Mouse (Mus musculus): ENCODE results near the gene Pde2a. TPM values are rescaled to one million over a fixed set of nuclear protein-coding genes. Genes with fewer than 3 reads are reported as not detected.

Pde2a gene
- polyA plus RNA-seq, 1 experiment from 2014 or later = 8.9 TPM

DNA sequence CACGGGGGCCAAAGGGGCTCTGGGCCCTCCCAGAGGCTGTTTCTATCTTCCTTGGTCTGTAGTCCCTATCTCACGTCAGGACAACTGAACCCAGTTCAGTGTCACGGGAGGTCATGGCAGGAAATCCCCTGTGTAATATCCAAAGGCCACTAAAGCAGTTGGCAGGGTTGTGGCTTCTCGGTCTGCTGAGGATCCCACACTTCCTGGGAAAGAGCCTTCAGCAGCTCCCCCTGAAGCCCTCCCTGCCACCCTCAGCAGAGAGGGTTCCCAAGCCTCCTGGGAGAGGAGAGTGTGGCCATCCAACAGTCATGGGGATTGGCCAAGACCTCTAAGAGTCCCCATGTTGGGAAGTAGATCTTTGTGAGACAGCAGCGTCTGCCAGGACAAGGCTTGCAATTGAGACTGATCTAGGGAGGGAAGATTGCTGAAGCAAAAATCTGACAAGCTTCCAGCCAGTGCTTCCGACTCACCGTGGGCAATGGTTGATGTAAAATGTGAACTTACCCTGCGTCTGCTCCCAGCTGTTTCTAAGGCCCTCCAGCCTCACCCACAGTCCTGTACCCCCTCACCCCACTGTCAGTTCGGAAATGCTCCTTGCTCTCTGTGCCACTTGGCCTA is 62.1 kb downstream of the Pde2a start:
- H3K9ac ChIP-seq (replicated peaks; ENCODE audit: low read depth, low read length) = no peak overlapping the region
- H3K9me3 ChIP-seq (ENCODE audit: control insufficient read depth, low read depth, low read length) = no peaks in the 10 kb centered on the region
- no peaks in the 10 kb centered on the region for H3K36me3 ChIP-seq (ENCODE audit: control insufficient read depth, insufficient read depth, low read length)
- no peak overlapping the region for H3K27ac ChIP-seq (ENCODE audit: low read length)
- no peak overlapping the region for H3K4me3 ChIP-seq (ENCODE audit: low read depth, low read length)
- H3K27me3 ChIP-seq (ENCODE audit: control insufficient read depth, insufficient read depth, low read length) = no peaks in the 10 kb centered on the region
- H3K4me1 ChIP-seq (ENCODE audit: control insufficient read depth, insufficient read depth, low read length) = no peaks in the 10 kb centered on the region
- WGBS = 72% methylated on average over 9 of the region's 9 CpGs
- H3K4me2 ChIP-seq (replicated peaks; ENCODE audit: low read depth, low read length) = no peak overlapping the region
- ATAC-seq (ENCODE audit: insufficient number of reproducible peaks, insufficient read depth, low FRiP score, low read depth) = no peak

- H3K36me3 ChIP-seq (ENCODE audit: control insufficient read depth, insufficient read depth, low read length) = no peaks in the 10 kb centered on the region
- no peaks in the 10 kb centered on the region for H3K27me3 ChIP-seq (ENCODE audit: control insufficient read depth, insufficient read depth, low read length)
- no peak overlapping the region for H3K4me2 ChIP-seq (replicated peaks; ENCODE audit: low read depth, low read length)
- no peak for ATAC-seq (ENCODE audit: insufficient number of reproducible peaks, insufficient read depth, low FRiP score, low read depth)
- H3K4me3 ChIP-seq (ENCODE audit: low read depth, low read length) = no peak overlapping the region
- H3K9me3 ChIP-seq (ENCODE audit: control insufficient read depth, low read depth, low read length) = no peaks in the 10 kb centered on the region
- H3K4me1 ChIP-seq (ENCODE audit: control insufficient read depth, insufficient read depth, low read length) = no peaks in the 10 kb centered on the region
- H3K9ac ChIP-seq (replicated peaks; ENCODE audit: low read depth, low read length) = no peak overlapping the region
- 67% methylated on average over 5 of the region's 5 CpGs for WGBS
- H3K27ac ChIP-seq (ENCODE audit: low read length) = no peak overlapping the region
These were observed 65.6 kb downstream of the Pde2a start for GRCm38 (mm10) chr7:101487102-101487501.

DNA sequence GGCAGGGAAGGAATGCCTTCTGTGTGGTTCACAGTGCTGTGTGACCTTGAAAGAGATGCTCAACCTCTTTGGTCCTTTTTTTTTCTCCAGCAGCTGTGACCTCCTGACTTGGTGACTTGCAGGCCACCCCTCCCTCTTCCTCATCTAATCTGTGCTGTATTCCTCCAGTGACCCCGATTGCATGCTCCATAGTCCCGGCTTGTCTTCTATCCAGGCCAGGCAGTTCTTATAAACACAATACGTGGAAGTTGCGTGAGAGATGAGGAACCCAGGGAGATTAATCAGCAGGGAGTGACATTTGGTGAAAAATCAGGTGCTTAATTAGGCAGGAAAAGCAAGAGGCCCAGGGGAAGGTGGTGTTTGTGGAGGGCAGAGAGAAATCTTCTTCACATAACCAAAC is 69.5 kb downstream of the Pde2a start:
- ATAC-seq (ENCODE audit: insufficient number of reproducible peaks, insufficient read depth, low FRiP score, low read depth) = no peak
- Histone ChIP-seq H3K9me3 (ENCODE audit: control insufficient read depth, low read depth, low read length) (no peaks in the 10 kb centered on the region), H3K9ac (replicated peaks; ENCODE audit: low read depth, low read length) (no peak overlapping the region), H3K4me3 (ENCODE audit: low read depth, low read length) (no peak overlapping the region), H3K27ac (ENCODE audit: low read length) (no peak overlapping the region), H3K4me2 (replicated peaks; ENCODE audit: low read depth, low read length) (no peak overlapping the region), H3K27me3 (ENCODE audit: control insufficient read depth, insufficient read depth, low read length) (no peaks in the 10 kb centered on the region), H3K4me1 (ENCODE audit: control insufficient read depth, insufficient read depth, low read length) (no peaks in the 10 kb centered on the region), H3K36me3 (ENCODE audit: control insufficient read depth, insufficient read depth, low read length) (no peaks in the 10 kb centered on the region)
- 25% methylated on average over 4 of the region's 4 CpGs for WGBS

GRCm38 (mm10) chr7:101498385-101498784 is 76.9 kb downstream of the Pde2a start:
- no peaks in the 10 kb centered on the region for H3K36me3 ChIP-seq (ENCODE audit: control insufficient read depth, insufficient read depth, low read length)
- WGBS = 87% methylated on average over 3 of the region's 3 CpGs
- H3K9me3 ChIP-seq (ENCODE audit: control insufficient read depth, low read depth, low read length) = no peaks in the 10 kb centered on the region
- H3K27me3 ChIP-seq (ENCODE audit: control insufficient read depth, insufficient read depth, low read length) = no peaks in the 10 kb centered on the region
- no peak overlapping the region for H3K9ac ChIP-seq (replicated peaks; ENCODE audit: low read depth, low read length)
- no peak overlapping the region for H3K4me2 ChIP-seq (replicated peaks; ENCODE audit: low read depth, low read length)
- H3K4me1 ChIP-seq (ENCODE audit: control insufficient read depth, insufficient read depth, low read length) = no peaks in the 10 kb centered on the region
- no peak overlapping the region for H3K27ac ChIP-seq (ENCODE audit: low read length)
- H3K4me3 ChIP-seq (ENCODE audit: low read depth, low read length) = no peak overlapping the region
- no peak for ATAC-seq (ENCODE audit: insufficient number of reproducible peaks, insufficient read depth, low FRiP score, low read depth)

DNA sequence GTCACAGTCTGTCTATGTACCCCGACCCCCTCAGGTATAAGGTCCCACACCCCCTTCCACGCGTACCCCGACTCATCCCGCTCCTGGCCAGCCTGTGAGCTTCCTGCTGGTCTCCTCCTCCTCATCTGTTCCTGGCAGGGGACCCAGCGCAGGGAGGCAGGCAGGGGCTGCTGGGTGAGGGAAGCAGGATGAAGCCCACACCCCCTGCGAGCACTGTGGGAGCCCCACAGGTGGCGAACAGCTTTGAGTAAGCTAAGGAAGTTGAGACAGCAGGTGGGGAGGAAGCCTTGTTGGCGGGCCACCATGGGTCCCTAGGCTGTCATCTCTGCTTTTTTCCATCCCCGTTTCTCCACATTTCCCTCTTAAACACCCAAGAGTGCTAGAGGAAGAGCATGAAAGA is 77.8 kb downstream of the Pde2a start:
- no peaks in the 10 kb centered on the region for H3K27me3 ChIP-seq (ENCODE audit: control insufficient read depth, insufficient read depth, low read length)
- no peaks in the 10 kb centered on the region for H3K9me3 ChIP-seq (ENCODE audit: control insufficient read depth, low read depth, low read length)
- H3K4me1 ChIP-seq (ENCODE audit: control insufficient read depth, insufficient read depth, low read length) = no peaks in the 10 kb centered on the region
- H3K27ac ChIP-seq (ENCODE audit: low read length) = no peak overlapping the region
- ATAC-seq (ENCODE audit: insufficient number of reproducible peaks, insufficient read depth, low FRiP score, low read depth) = no peak
- H3K9ac ChIP-seq (replicated peaks; ENCODE audit: low read depth, low read length) = no peak overlapping the region
- H3K4me3 ChIP-seq (ENCODE audit: low read depth, low read length) = no peak overlapping the region
- H3K36me3 ChIP-seq (ENCODE audit: control insufficient read depth, insufficient read depth, low read length) = no peaks in the 10 kb centered on the region
- no peak overlapping the region for H3K4me2 ChIP-seq (replicated peaks; ENCODE audit: low read depth, low read length)
- 36% methylated on average over 10 of the region's 10 CpGs for WGBS

GRCm38 (mm10) chr7:101499701-101500100 is 78.2 kb downstream of the Pde2a start:
- H3K9ac ChIP-seq (replicated peaks; ENCODE audit: low read depth, low read length) = no peak overlapping the region
- no peaks in the 10 kb centered on the region for H3K4me1 ChIP-seq (ENCODE audit: control insufficient read depth, insufficient read depth, low read length)
- no peaks in the 10 kb centered on the region for H3K36me3 ChIP-seq (ENCODE audit: control insufficient read depth, insufficient read depth, low read length)
- no peak for ATAC-seq (ENCODE audit: insufficient number of reproducible peaks, insufficient read depth, low FRiP score, low read depth)
- H3K27me3 ChIP-seq (ENCODE audit: control insufficient read depth, insufficient read depth, low read length) = no peaks in the 10 kb centered on the region
- H3K9me3 ChIP-seq (ENCODE audit: control insufficient read depth, low read depth, low read length) = no peaks in the 10 kb centered on the region
- no peak overlapping the region for H3K4me3 ChIP-seq (ENCODE audit: low read depth, low read length)
- H3K27ac ChIP-seq (ENCODE audit: low read length) = no peak overlapping the region
- WGBS = 68% methylated on average over 9 of the region's 9 CpGs
- no peak overlapping the region for H3K4me2 ChIP-seq (replicated peaks; ENCODE audit: low read depth, low read length)

GRCm38 (mm10) chr7:101501236-101501635 is 79.7 kb downstream of the Pde2a start:
- no peak for ATAC-seq (ENCODE audit: insufficient number of reproducible peaks, insufficient read depth, low FRiP score, low read depth)
- Histone ChIP-seq H3K27me3 (ENCODE audit: control insufficient read depth, insufficient read depth, low read length) (no peaks in the 10 kb centered on the region), H3K4me3 (ENCODE audit: low read depth, low read length) (no peak overlapping the region), H3K27ac (ENCODE audit: low read length) (no peak overlapping the region), H3K36me3 (ENCODE audit: control insufficient read depth, insufficient read depth, low read length) (no peaks in the 10 kb centered on the region), H3K4me2 (replicated peaks; ENCODE audit: low read depth, low read length) (no peak overlapping the region), H3K9me3 (ENCODE audit: control insufficient read depth, low read depth, low read length) (no peaks in the 10 kb centered on the region), H3K9ac (replicated peaks; ENCODE audit: low read depth, low read length) (no peak overlapping the region), H3K4me1 (ENCODE audit: control insufficient read depth, insufficient read depth, low read length) (no peaks in the 10 kb centered on the region)
- WGBS = 79% methylated on average over 6 of the region's 6 CpGs

DNA sequence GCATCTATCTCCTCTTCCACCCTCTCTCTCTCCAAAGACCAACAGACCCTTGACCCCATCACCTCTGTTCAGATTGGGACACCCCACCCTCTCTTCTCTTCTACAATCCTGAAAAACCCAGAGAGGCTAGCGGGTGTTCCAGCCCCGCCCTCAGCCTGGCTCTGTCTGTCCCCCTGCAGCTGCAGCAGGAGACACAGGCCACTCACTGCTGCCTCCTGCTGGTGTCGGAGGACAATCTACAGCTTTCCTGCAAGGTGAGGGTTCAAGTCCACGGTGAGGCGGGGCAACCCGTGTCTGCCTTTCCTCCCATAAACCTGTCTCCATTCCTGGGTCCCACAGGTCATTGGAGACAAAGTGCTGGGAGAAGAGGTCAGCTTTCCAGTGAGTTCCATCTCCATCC is 80.2 kb downstream of the Pde2a start:
- Histone ChIP-seq H3K27me3 (ENCODE audit: control insufficient read depth, insufficient read depth, low read length) (no peaks in the 10 kb centered on the region), H3K27ac (ENCODE audit: low read length) (no peak overlapping the region), H3K4me1 (ENCODE audit: control insufficient read depth, insufficient read depth, low read length) (no peaks in the 10 kb centered on the region), H3K36me3 (ENCODE audit: control insufficient read depth, insufficient read depth, low read length) (no peaks in the 10 kb centered on the region), H3K4me3 (ENCODE audit: low read depth, low read length) (no peak overlapping the region), H3K4me2 (replicated peaks; ENCODE audit: low read depth, low read length) (no peak overlapping the region), H3K9me3 (ENCODE audit: control insufficient read depth, low read depth, low read length) (no peaks in the 10 kb centered on the region), H3K9ac (replicated peaks; ENCODE audit: low read depth, low read length) (no peak overlapping the region)
- ATAC-seq (ENCODE audit: insufficient number of reproducible peaks, insufficient read depth, low FRiP score, low read depth) = no peak
- 68% methylated on average over 6 of the region's 6 CpGs for WGBS

DNA sequence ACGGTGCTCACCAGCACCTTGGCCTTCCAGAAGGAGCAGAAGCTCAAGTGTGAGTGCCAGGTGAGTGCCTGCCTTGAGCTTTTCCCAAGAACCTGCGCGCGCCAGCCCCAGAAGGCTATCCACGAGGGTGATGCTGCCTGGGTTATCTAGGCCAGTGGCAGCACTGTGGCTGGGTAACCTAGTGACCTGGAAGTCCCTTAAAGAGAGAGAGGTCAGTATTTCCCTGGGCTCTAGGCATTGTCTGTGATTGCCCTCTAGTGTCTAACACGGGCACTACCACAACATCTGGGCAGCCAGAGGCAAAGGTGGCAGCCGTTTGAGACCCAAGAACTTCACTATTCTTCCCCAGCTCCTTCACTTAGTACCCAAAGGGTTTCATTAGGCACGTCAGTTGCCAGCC is 81.9 kb downstream of the Pde2a start:
- H3K9ac ChIP-seq (replicated peaks; ENCODE audit: low read depth, low read length) = no peak overlapping the region
- H3K36me3 ChIP-seq (ENCODE audit: control insufficient read depth, insufficient read depth, low read length) = no peaks in the 10 kb centered on the region
- H3K4me2 ChIP-seq (replicated peaks; ENCODE audit: low read depth, low read length) = no peak overlapping the region
- H3K4me1 ChIP-seq (ENCODE audit: control insufficient read depth, insufficient read depth, low read length) = no peaks in the 10 kb centered on the region
- H3K9me3 ChIP-seq (ENCODE audit: control insufficient read depth, low read depth, low read length) = no peaks in the 10 kb centered on the region
- WGBS = 19% methylated on average over 8 of the region's 8 CpGs
- no peaks in the 10 kb centered on the region for H3K27me3 ChIP-seq (ENCODE audit: control insufficient read depth, insufficient read depth, low read length)
- ATAC-seq (ENCODE audit: insufficient number of reproducible peaks, insufficient read depth, low FRiP score, low read depth) = no peak
- no peak overlapping the region for H3K27ac ChIP-seq (ENCODE audit: low read length)
- no peak overlapping the region for H3K4me3 ChIP-seq (ENCODE audit: low read depth, low read length)

Data from stomach, embryonic 14.5 days (tissue).